Mouse (Mus musculus): ENCODE results near the gene Tssk2.

- TF ChIP-seq POLR2A (IDR thresholded peaks at IDR 0.05; ENCODE audit: borderline replicate concordance, control insufficient read depth, low read depth, low read length) (no peak), CTCF (IDR thresholded peaks at IDR 0.05; ENCODE audit: control insufficient read depth, insufficient read depth, low read length) (no peak)
Observed at GRCm38 (mm10) chr16:17849486-17849885, 49.0 kb upstream of the Tssk2 start.

All from bone marrow, adult 2 months (tissue).